Mouse (Mus musculus): ENCODE measurements at regions not wholly inside any gene's neighbourhood (a gene's known extent, or its start where the extent isn't known, plus 50 kb on each side); places are given as distances from the start of the nearest gene placed in this dataset.

- no peak overlapping the region for H3K4me2 ChIP-seq (ENCODE audit: low read depth, low read length)
- H3K9ac ChIP-seq (replicated peaks; ENCODE audit: low read depth, low read length) = no peak overlapping the region
- no peak overlapping the region for H3K4me3 ChIP-seq (ENCODE audit: low read depth, low read length)
- DNase-seq (ENCODE audit: low spot score) (no peak), ATAC-seq (ENCODE audit: insufficient read depth, low read depth) (no peak)
- TF ChIP-seq CTCF (IDR thresholded peaks at IDR 0.05; ENCODE audit: low read depth) (no peak), EP300 (IDR thresholded peaks at IDR 0.05; ENCODE audit: low read depth) (no peak)
- H3K27me3 ChIP-seq (ENCODE audit: control insufficient read depth, insufficient read depth, low read length) = no peaks in the 10 kb centered on the region
- H3K9me3 ChIP-seq (replicated peaks; ENCODE audit: control insufficient read depth, low read length) = no peaks in the 10 kb centered on the region
- no peak overlapping the region for H3K27ac ChIP-seq (ENCODE audit: low read depth)
- no peaks in the 10 kb centered on the region for H3K36me3 ChIP-seq (replicated peaks; ENCODE audit: control insufficient read depth, insufficient read depth, low read length)
- WGBS = 79% methylated on average over 3 of the region's 3 CpGs
- H3K4me1 ChIP-seq (ENCODE audit: control insufficient read depth, insufficient read depth) = no peaks in the 10 kb centered on the region
Measured at GRCm38 (mm10) chr3:143722082-143722481, 482.9 kb downstream of the Lmo4 start.

- ATAC-seq (ENCODE audit: insufficient read depth, low read depth) = peak; percentile 39; the same call in 1 of the 2 replicates
- H3K27ac ChIP-seq (ENCODE audit: low read depth) = no peak overlapping the region
Measured at GRCm38 (mm10) chr3:143713183-143713582, 491.8 kb downstream of the Lmo4 start.

DNA sequence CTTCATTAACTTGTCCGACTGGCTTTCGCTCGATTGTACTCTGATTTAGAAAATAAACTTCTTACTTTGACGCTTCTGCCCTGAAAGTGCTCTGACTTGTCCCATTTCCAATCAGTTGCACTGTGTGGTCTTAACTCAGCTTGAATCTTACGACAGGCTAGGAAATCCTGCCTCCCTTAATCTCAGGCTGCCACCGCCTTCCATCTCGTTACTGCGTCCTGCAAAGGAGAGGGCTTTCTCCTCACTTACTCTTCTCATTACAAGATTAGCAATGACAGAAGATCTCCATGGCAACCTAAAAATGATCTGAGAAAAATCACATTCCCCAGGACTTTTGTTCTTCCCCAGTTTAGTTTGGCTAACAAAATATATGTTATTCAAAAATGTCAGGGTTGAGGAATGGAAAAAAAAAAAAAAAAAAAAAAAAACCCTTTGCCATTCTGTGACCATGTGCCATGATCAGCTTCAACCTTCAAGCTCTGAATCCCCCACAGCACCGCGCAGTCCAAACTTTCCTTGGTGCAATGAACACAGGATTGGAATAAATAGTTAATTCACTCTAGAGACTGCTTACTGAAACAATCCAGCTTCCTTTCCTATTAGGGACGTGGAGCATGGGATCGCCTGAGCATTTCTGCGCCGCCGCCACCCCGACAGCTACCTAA, 494.1 kb downstream of the Lmo4 start:
- Histone ChIP-seq H3K4me2 (ENCODE audit: low read depth, low read length) (no peak overlapping the region), H3K9me3 (replicated peaks; ENCODE audit: control insufficient read depth, low read length) (0 out of 2 replicates have a peak, but pooled peaks cover 8% of the 10 kb centered on the region), H3K36me3 (replicated peaks; ENCODE audit: control insufficient read depth, insufficient read depth, low read length) (no peaks in the 10 kb centered on the region), H3K4me1 (ENCODE audit: control insufficient read depth, insufficient read depth) (no peaks in the 10 kb centered on the region), H3K9ac (replicated peaks; ENCODE audit: low read depth, low read length) (no peak overlapping the region), H3K27me3 (ENCODE audit: control insufficient read depth, insufficient read depth, low read length) (no peaks in the 10 kb centered on the region), H3K27ac (ENCODE audit: low read depth) (no peak overlapping the region), H3K4me3 (ENCODE audit: low read depth, low read length) (no peak overlapping the region)
- WGBS = 65% methylated on average over 16 of the region's 16 CpGs
- TF ChIP-seq CTCF (IDR thresholded peaks at IDR 0.05; ENCODE audit: low read depth) = no peak
- TF ChIP-seq EP300 (IDR thresholded peaks at IDR 0.05; ENCODE audit: low read depth) = no peak
- ATAC-seq (ENCODE audit: insufficient read depth, low read depth) = no peak
- DNase-seq (ENCODE audit: low spot score) = no peak

More at GRCm38 (mm10) chr3:143713183-143713582, 491.8 kb downstream of the Lmo4 start:
- Histone ChIP-seq H3K27me3 (ENCODE audit: control insufficient read depth, insufficient read depth, low read length) (no peaks in the 10 kb centered on the region), H3K4me1 (ENCODE audit: control insufficient read depth, insufficient read depth) (no peaks in the 10 kb centered on the region), H3K9me3 (replicated peaks; ENCODE audit: control insufficient read depth, low read length) (0 out of 2 replicates have a peak, but pooled peaks cover 8% of the 10 kb centered on the region), H3K36me3 (replicated peaks; ENCODE audit: control insufficient read depth, insufficient read depth, low read length) (no peaks in the 10 kb centered on the region), H3K9ac (replicated peaks; ENCODE audit: low read depth, low read length) (no peak overlapping the region), H3K4me3 (ENCODE audit: low read depth, low read length) (no peak overlapping the region), H3K4me2 (ENCODE audit: low read depth, low read length) (no peak overlapping the region)
- no peak for TF ChIP-seq EP300 (IDR thresholded peaks at IDR 0.05; ENCODE audit: low read depth)
- no peak for TF ChIP-seq CTCF (IDR thresholded peaks at IDR 0.05; ENCODE audit: low read depth)
- WGBS = 85% methylated on average over 2 of the region's 2 CpGs
- DNase-seq (ENCODE audit: low spot score) = no peak

- no peak overlapping the region for H3K4me3 ChIP-seq (ENCODE audit: low read depth, low read length)
- DNase-seq (ENCODE audit: low spot score) (no peak), ATAC-seq (ENCODE audit: insufficient read depth, low read depth) (no peak)
- H3K4me1 ChIP-seq (ENCODE audit: control insufficient read depth, insufficient read depth) = no peaks in the 10 kb centered on the region
- H3K27me3 ChIP-seq (ENCODE audit: control insufficient read depth, insufficient read depth, low read length) = no peaks in the 10 kb centered on the region
- no peaks in the 10 kb centered on the region for H3K36me3 ChIP-seq (replicated peaks; ENCODE audit: control insufficient read depth, insufficient read depth, low read length)
- H3K9ac ChIP-seq (replicated peaks; ENCODE audit: low read depth, low read length) = no peak overlapping the region
- no peaks in the 10 kb centered on the region for H3K9me3 ChIP-seq (replicated peaks; ENCODE audit: control insufficient read depth, low read length)
- WGBS = 73% methylated on average over 1 of the region's 1 CpGs
- no peak for TF ChIP-seq EP300 (IDR thresholded peaks at IDR 0.05; ENCODE audit: low read depth)
- no peak for TF ChIP-seq CTCF (IDR thresholded peaks at IDR 0.05; ENCODE audit: low read depth)
- H3K4me2 ChIP-seq (ENCODE audit: low read depth, low read length) = no peak overlapping the region
- no peak overlapping the region for H3K27ac ChIP-seq (ENCODE audit: low read depth)
Measured at GRCm38 (mm10) chr3:143706679-143707078, 498.3 kb downstream of the Lmo4 start.

DNA sequence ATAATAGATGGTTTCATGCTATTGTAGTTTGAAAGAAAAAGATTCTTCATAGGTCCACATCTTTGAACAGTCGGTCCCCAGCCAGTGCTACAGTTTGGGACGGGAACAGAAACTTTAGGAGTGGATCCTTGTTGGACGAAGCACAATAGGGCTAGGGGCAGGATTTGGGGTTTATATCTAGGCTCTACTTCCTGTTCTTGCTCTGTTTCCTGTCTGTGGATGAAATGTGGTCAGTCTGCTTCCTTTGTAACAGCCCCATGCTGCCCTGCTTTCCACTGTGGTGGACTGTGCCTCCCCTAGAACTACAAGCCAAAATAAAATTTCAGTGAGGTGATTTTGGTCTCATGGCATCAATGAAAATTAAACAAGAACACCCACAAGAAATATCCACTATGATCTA, 510.2 kb downstream of the Lmo4 start:
- Histone ChIP-seq H3K27ac (ENCODE audit: low read depth) (no peak overlapping the region), H3K4me1 (ENCODE audit: control insufficient read depth, insufficient read depth) (no peaks in the 10 kb centered on the region), H3K9me3 (replicated peaks; ENCODE audit: control insufficient read depth, low read length) (no peaks in the 10 kb centered on the region), H3K4me3 (ENCODE audit: low read depth, low read length) (no peak overlapping the region), H3K27me3 (ENCODE audit: control insufficient read depth, insufficient read depth, low read length) (no peaks in the 10 kb centered on the region), H3K4me2 (ENCODE audit: low read depth, low read length) (no peak overlapping the region), H3K36me3 (replicated peaks; ENCODE audit: control insufficient read depth, insufficient read depth, low read length) (no peaks in the 10 kb centered on the region), H3K9ac (replicated peaks; ENCODE audit: low read depth, low read length) (no peak overlapping the region)
- TF ChIP-seq EP300 (IDR thresholded peaks at IDR 0.05; ENCODE audit: low read depth) = no peak
- TF ChIP-seq CTCF (IDR thresholded peaks at IDR 0.05; ENCODE audit: low read depth) = no peak
- DNase-seq (ENCODE audit: low spot score) (no peak), ATAC-seq (ENCODE audit: insufficient read depth, low read depth) (no peak)
- 69% methylated on average over 3 of the region's 3 CpGs for WGBS

- H3K27me3 ChIP-seq (ENCODE audit: control insufficient read depth, insufficient read depth, low read length) = no peaks in the 10 kb centered on the region
- no peak for DNase-seq (ENCODE audit: low spot score)
- no peak overlapping the region for H3K4me3 ChIP-seq (ENCODE audit: low read depth, low read length)
- WGBS = 78% methylated on average over 2 of the region's 2 CpGs
- no peak overlapping the region for H3K27ac ChIP-seq (ENCODE audit: low read depth)
- H3K4me1 ChIP-seq (ENCODE audit: control insufficient read depth, insufficient read depth) = no peaks in the 10 kb centered on the region
- TF ChIP-seq EP300 (IDR thresholded peaks at IDR 0.05; ENCODE audit: low read depth) (no peak), CTCF (IDR thresholded peaks at IDR 0.05; ENCODE audit: low read depth) (no peak)
- no peak for ATAC-seq (ENCODE audit: insufficient read depth, low read depth)
- no peaks in the 10 kb centered on the region for H3K36me3 ChIP-seq (replicated peaks; ENCODE audit: control insufficient read depth, insufficient read depth, low read length)
- H3K4me2 ChIP-seq (ENCODE audit: low read depth, low read length) = no peak overlapping the region
- no peak overlapping the region for H3K9ac ChIP-seq (replicated peaks; ENCODE audit: low read depth, low read length)
- no peaks in the 10 kb centered on the region for H3K9me3 ChIP-seq (replicated peaks; ENCODE audit: control insufficient read depth, low read length)
Measured at GRCm38 (mm10) chr3:143685742-143686141, 519.3 kb downstream of the Lmo4 start.

Measured in heart, postnatal 0 days (tissue).